Mouse (Mus musculus) v-Abl transformed pro-B cells (cell line): ENCODE data around the gene Gm45753.
"Not testable (repeated sequence)": the region's sequence is repeated elsewhere in the genome, so short reads cannot be mapped to it uniquely, and the experiment has no call there.

Source experiments
- in situ Hi-C, 2 experiments: fragments of 400-800 bp; cut with MboI; formaldehyde crosslinking; loops; one replicate each; pipeline ENCODE4 v1.15.1; 2025; ENCODE audit not compliant: unreplicated experiment in 2 of 2

Gm45753 gene

GRCm38 (mm10) chr8:45308366-45308765 lies at the start of gene Gm45753:
Gm45753 (minus strand) TSS chr8:45308466.
- in situ Hi-C loops: no loop called here

- in situ Hi-C loops: no loop called here
Observed at GRCm38 (mm10) chr8:45355809-45356208, 47.5 kb upstream of the Gm45753 start.

GRCm38 (mm10) chr8:45345031-45345430 lies 36.8 kb upstream of the Gm45753 start:
- in situ Hi-C loops: loop anchor here (10.0 kb wide), 1 partner anchor 590 kb away; the partner anchor contains the start of gene Ccdc110 (in 2 of the 2)

GRCm38 (mm10) chr8:45344298-45344697 lies 36.0 kb upstream of the Gm45753 start:
- in situ Hi-C loops: loop anchor here (10.0 kb wide), 1 partner anchor 591 kb away; the partner anchor contains the start of gene Ccdc110 (in 2 of the 2)

GRCm38 (mm10) chr8:45341630-45342628 lies 33.7 kb upstream of the Gm45753 start:
- in situ Hi-C loops: loop anchor here (10.0 kb wide), 1 partner anchor 593 kb away; the partner anchor contains the start of gene Ccdc110 (in 2 of the 2)

- in situ Hi-C loops: no loop called here
Observed at GRCm38 (mm10) chr8:45333493-45333892, 25.2 kb upstream of the Gm45753 start.

GRCm38 (mm10) chr8:45332685-45333409 lies 24.6 kb upstream of the Gm45753 start, which contains the start of gene Cyp4v3:
Cyp4v3 (minus strand) TSS chr8:45333216.
- in situ Hi-C loops: no loop called here

GRCm38 (mm10) chr8:45330856-45331255 lies 22.6 kb upstream of the Gm45753 start:
- in situ Hi-C loops: no loop called here

GRCm38 (mm10) chr8:45329206-45329980 lies 21.1 kb upstream of the Gm45753 start:
- in situ Hi-C loops: no loop called here

- in situ Hi-C loops: not testable (repeated sequence)
Observed at GRCm38 (mm10) chr8:45327076-45327475, 18.8 kb upstream of the Gm45753 start.

- in situ Hi-C loops: no loop called here
Observed at GRCm38 (mm10) chr8:45324151-45324550, 15.9 kb upstream of the Gm45753 start.

- in situ Hi-C loops: no loop called here
Observed at GRCm38 (mm10) chr8:45321365-45321764, 13.1 kb upstream of the Gm45753 start.

- in situ Hi-C loops: no loop called here
Observed at GRCm38 (mm10) chr8:45320930-45321329, 12.7 kb upstream of the Gm45753 start.

GRCm38 (mm10) chr8:45310967-45311366 lies 2.7 kb upstream of the Gm45753 start:
- in situ Hi-C loops: no loop called here

- in situ Hi-C loops: no loop called here
Observed at GRCm38 (mm10) chr8:45305479-45305878, 2.8 kb downstream of the Gm45753 start.

- in situ Hi-C loops: no loop called here
Observed at GRCm38 (mm10) chr8:45304354-45304753, 3.9 kb downstream of the Gm45753 start.

- in situ Hi-C loops: no loop called here
Observed at GRCm38 (mm10) chr8:45302390-45302789, 5.9 kb downstream of the Gm45753 start.

- in situ Hi-C loops: no loop called here
Observed at GRCm38 (mm10) chr8:45295276-45295675, 13.0 kb downstream of the Gm45753 start.

- in situ Hi-C loops: no loop called here
Observed at GRCm38 (mm10) chr8:45294687-45295086, 13.6 kb downstream of the Gm45753 start, which contains the start of gene Klkb1. Klkb1 (minus strand) TSS chr8:45294859.

GRCm38 (mm10) chr8:45291790-45292189 lies 16.5 kb downstream of the Gm45753 start:
- in situ Hi-C loops: no loop called here
